Mouse (Mus musculus) limb, embryonic 11.5 days (tissue): ENCODE data around the gene Sox6. TPM values are rescaled to one million over a fixed set of nuclear protein-coding genes. Genes with fewer than 3 reads are reported as not detected.

Experiments
- ATAC-seq: fragments of 200-750 bp; cut with Nextera tagmentation; 2 replicates; pipeline ENCODE4 v1.8.0; 2017; ENCODE audit warnings: low read depth; ENCODE audit not compliant: insufficient number of reproducible peaks, low FRiP score, low TSS enrichment
- DNase-seq: peaks from one replicate; pipeline ENCODE4 v3.0.0-alpha.2; 2015; ENCODE audit warnings: low spot score
- H3K27ac ChIP-seq: fragments of 300-500 bp; sonication (generic); replicated peaks from 2 replicates; pipeline ENCODE4 v1.5.1; 2014; ENCODE audit warnings: low read depth, mild to moderate bottlenecking, low read length
- H3K27me3 ChIP-seq: fragments of 300-500 bp; sonication (generic); 2 replicates; pipeline ENCODE4 v1.6.1; 2014; ENCODE audit warnings: mild to moderate bottlenecking, low read length, mixed read lengths; ENCODE audit not compliant: control insufficient read depth, insufficient read depth
- H3K36me3 ChIP-seq: fragments of 300-500 bp; sonication (generic); 2 replicates; pipeline ENCODE4 v1.6.1; 2014; ENCODE audit warnings: mild to moderate bottlenecking, low read length, moderate library complexity, mixed read lengths; ENCODE audit not compliant: control insufficient read depth, insufficient read depth
- H3K4me1 ChIP-seq: fragments of 300-500 bp; sonication (generic); 2 replicates; pipeline ENCODE4 v1.6.1; 2014; ENCODE audit warnings: low read length, mixed read lengths; ENCODE audit not compliant: control insufficient read depth, insufficient read depth
- H3K4me2 ChIP-seq: fragments of 300-500 bp; sonication (generic); 2 replicates; pipeline ENCODE4 v1.6.1; 2014; ENCODE audit warnings: low read depth, mild to moderate bottlenecking, moderate library complexity; ENCODE audit not compliant: severe bottlenecking
- H3K4me3 ChIP-seq: fragments of 300-500 bp; sonication (generic); 2 replicates; pipeline ENCODE4 v1.5.1; 2014; ENCODE audit warnings: low read depth, low read length
- H3K9ac ChIP-seq: fragments of 300-500 bp; sonication (generic); 2 replicates; pipeline ENCODE4 v1.6.1; 2014; ENCODE audit warnings: mild to moderate bottlenecking, low read length
- H3K9me3 ChIP-seq: fragments of 300-500 bp; sonication (generic); 2 replicates; pipeline ENCODE4 v1.6.1; 2016; ENCODE audit warnings: low read length; ENCODE audit not compliant: control insufficient read depth
- WGBS: fragments of 180-500 bp; shearing (Covaris S2); extraction: QIAGEN DNeasy Blood & Tissue Kit; methylation state at CpG from one replicate; pipeline ENCODE4 v1.1.7; 2014; 5-methylcytosine and 5-hydroxymethylcytosine counted together
- polyA plus RNA-seq: library from polyadenylated mRNA; unstranded; fragments of >200 nt; fragmentation: Nextera tagmentation; extraction: Ambion mirVana; gene quantifications from 2 replicates; pipeline ENCODE4 v1.2.1, GENCODE M21; 2014

Sox6 gene
- polyA plus RNA-seq, 1 experiment from 2014 or later = 58.1 TPM

GRCm38 (mm10) chr7:115426161-115426982 is 612.2 kb downstream of the Sox6 start:
- Histone ChIP-seq H3K27ac (no peak overlapping the region), H3K9ac (no peak overlapping the region), H3K36me3 (no peaks in the 10 kb centered on the region), H3K4me3 (no peak overlapping the region), H3K4me2 (no peak overlapping the region), H3K9me3 (no peaks in the 10 kb centered on the region), H3K4me1 (no peaks in the 10 kb centered on the region), H3K27me3 (no peaks in the 10 kb centered on the region)
- WGBS = 91% methylated on average over 7 of the region's 7 CpGs
- no peak for ATAC-seq
- DNase-seq = no peak

- Histone ChIP-seq H3K9me3 (no peaks in the 10 kb centered on the region), H3K4me3 (no peak overlapping the region), H3K9ac (no peak overlapping the region), H3K4me2 (no peak overlapping the region), H3K27me3 (peaks cover 4% of the 10 kb centered on the region; the same call in 1 of the 2 replicates), H3K27ac (no peak overlapping the region), H3K4me1 (no peaks in the 10 kb centered on the region), H3K36me3 (no peaks in the 10 kb centered on the region)
- DNase-seq (no peak), ATAC-seq (no peak)
- 83% methylated on average over 7 of the region's 7 CpGs for WGBS
These were observed 615.8 kb downstream of the Sox6 start for GRCm38 (mm10) chr7:115422828-115423227.

- Histone ChIP-seq H3K36me3 (no peaks in the 10 kb centered on the region), H3K27me3 (peaks cover 4% of the 10 kb centered on the region; the same call in 1 of the 2 replicates), H3K4me1 (no peaks in the 10 kb centered on the region), H3K27ac (no peak overlapping the region), H3K4me2 (no peak overlapping the region), H3K9me3 (no peaks in the 10 kb centered on the region), H3K9ac (no peak overlapping the region), H3K4me3 (no peak overlapping the region)
- no peak for DNase-seq
- no peak for ATAC-seq
- WGBS = 14% methylated on average over 12 of the region's 12 CpGs
These were observed 617.6 kb downstream of the Sox6 start for GRCm38 (mm10) chr7:115420960-115421359.

Other genes starting within 250 kb of the Sox6 start
- 366 and 382 TPM in 2 replicates for gene 1110004F10Rik, start 601 bp upstream of the Sox6 start, polyA plus RNA-seq
- 1.1 and 1.8 TPM in 2 replicates for gene Gm4353, start 45.8 kb upstream of the Sox6 start, polyA plus RNA-seq